Mouse (Mus musculus) kidney, adult 2 months (tissue): ENCODE results near the gene Igdcc4.

Experiments used
- CTCF ChIP-seq: fragments of 200-500 bp; conservative IDR thresholded peaks from 2 replicates; pipeline ENCODE4 v1.5.1; 2011; ENCODE audit warnings: low read depth, mild to moderate bottlenecking, control low read depth, low read length, moderate library complexity, mixed read lengths; ENCODE audit not compliant: insufficient read depth, insufficient read length
- POLR2A ChIP-seq: fragments of 200-500 bp; IDR thresholded peaks from one replicate; pipeline ENCODE4 v1.6.1; 2011; ENCODE audit warnings: low read depth, low read length, control low read depth

DNA sequence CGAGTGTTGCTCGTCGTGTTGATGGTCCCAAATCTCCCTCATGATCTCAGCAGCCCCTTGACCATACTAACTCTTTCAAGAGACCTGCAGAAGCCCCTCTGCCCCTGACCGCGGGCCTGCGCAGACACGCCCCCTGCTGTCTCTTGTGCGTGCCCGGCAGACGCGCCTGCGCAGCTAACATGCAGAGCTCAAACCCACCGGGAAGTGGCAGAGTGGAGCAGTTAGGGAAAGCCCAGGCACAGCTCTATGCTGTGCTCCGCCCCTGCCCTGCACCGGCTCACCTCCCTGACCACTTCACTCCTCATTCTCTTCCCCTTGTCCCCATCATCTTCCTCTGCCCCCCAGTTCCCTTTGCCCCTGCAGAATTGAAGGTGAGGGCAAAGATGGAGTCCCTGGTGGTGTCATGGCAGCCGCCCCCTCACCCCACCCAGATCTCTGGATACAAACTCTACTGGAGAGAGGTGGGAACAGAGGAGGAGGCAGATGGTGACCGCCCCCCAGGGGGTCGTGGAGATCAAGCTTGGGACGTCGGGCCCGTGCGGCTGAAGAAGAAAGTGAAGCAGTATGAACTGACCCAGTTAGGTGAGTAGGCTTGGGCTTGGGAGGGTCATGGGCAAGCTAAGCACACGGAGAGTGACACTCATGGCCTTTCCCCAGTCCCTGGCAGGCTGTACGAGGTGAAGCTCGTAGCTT, 27.0 kb downstream of the Igdcc4 start:
- TF ChIP-seq CTCF (no peak; the same call in 1 of the 2 replicates), POLR2A (no peak)
